Mouse (Mus musculus): ENCODE results near the gene Prkar1b. TPM values are rescaled to one million over a fixed set of nuclear protein-coding genes. Genes with fewer than 3 reads are reported as not detected.

Prkar1b gene
- polyA plus RNA-seq, 1 experiment from 2014 or later: 93.8 TPM

DNA sequence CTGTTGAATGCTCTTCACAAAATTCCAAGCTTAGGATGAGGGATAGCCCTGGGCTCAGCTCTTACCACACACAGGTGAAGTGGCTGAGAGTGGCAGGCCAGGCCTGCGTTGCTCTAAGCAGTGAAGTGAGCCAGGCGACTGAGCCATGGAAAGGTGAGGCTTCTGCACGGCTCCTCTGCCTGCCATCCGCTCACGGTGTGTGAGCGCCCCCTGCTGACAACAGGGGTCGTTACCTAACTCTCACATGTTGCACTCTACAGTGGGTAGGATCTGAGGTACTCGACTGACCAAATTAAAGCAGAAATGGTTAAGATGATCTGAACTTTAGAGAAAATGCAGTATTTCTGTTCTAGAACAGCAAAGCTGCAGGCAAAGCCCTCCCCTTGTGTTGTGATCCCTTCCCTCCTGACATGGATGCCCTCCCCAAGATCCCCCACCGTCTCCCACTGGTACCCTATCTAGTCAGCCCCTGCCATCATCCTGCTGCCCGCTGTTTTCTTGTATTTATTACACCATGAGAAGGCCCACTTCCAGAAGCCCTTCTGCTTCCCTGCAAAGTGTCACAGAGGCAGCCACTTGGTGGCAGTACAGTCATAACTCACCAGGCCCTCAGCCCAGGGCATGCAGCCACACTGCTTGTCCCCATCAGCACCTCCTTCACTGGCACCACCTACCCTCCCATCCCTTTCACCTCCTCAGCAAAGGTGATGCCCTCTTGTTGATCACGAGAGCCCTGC is 29.3 kb upstream of the Prkar1b start:
- H3K36me3 ChIP-seq (ENCODE audit: control insufficient read depth, insufficient read depth, low read length): peaks cover 59% of the 10 kb centered on the region
- no peak overlapping the region for H3K4me2 ChIP-seq (ENCODE audit: low read length)
- ATAC-seq: peak; percentile 76
- no peak overlapping the region for H3K4me3 ChIP-seq (ENCODE audit: low read depth, low read length)
- WGBS: 30% methylated on average over 11 of the region's 11 CpGs
- DNase-seq (ENCODE audit: low spot score): peak; percentile 89
- H3K4me1 ChIP-seq (ENCODE audit: control insufficient read depth, insufficient read depth, low read length): peaks cover 4% of the 10 kb centered on the region; the same call in 1 of the 2 replicates
- no peaks in the 10 kb centered on the region for H3K9me3 ChIP-seq (replicated peaks; ENCODE audit: control insufficient read depth, low read length)
- H3K9ac ChIP-seq (ENCODE audit: low read length): no peak overlapping the region
- H3K27me3 ChIP-seq (replicated peaks; ENCODE audit: control insufficient read depth, insufficient read depth, low read length): no peaks in the 10 kb centered on the region
- H3K27ac ChIP-seq (ENCODE audit: low read depth, low read length): no peak overlapping the region

DNA sequence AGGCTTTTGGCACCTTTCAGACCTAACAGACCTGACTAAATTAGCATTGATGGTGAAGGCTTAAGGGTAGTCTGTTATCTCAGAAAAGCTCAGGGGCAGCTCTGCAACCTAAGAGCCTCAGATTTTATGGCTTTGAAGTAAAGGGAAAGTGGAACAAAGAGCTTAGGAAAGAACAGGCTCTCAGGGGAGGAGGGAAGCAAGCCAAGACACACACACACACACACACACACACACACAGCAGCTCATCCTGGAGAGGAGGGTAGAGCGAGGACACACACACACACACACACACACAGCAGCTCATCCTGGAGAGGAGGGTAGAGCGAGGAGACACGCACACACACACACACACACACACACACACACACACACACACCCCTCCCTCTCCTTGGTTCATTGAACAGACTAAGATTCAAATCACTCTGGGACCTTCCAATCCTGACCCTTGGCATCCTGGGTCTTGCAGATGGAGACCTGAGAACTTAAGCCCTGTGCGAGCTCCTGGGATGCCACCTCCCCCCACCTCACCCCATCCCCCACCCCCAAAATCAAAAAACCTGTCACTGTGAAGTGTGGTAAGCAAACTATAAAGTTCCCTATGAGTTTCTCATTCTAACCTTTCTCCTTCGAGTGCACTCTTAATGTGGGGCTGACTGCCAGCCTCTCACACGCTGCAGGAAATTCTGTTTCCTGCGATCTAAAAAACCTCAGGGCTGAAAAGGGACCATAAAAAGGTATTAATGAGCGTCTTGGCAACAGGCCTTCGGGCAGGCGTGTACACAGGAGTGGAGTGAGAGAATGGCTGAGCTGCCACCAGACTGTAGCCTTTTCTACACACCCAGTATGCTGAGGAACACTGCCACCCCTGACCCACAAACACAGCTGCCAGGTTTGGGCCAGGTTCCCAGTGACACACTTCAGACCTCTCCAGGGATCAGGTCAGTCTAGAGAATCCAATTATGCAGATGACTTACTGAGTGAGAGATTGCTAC is 25.1 kb upstream of the Prkar1b start:
- H3K4me3 ChIP-seq (ENCODE audit: low read depth, low read length): no peak overlapping the region
- WGBS: 42% methylated on average over 9 of the region's 10 CpGs
- peak; percentile 62 for ATAC-seq

DNA sequence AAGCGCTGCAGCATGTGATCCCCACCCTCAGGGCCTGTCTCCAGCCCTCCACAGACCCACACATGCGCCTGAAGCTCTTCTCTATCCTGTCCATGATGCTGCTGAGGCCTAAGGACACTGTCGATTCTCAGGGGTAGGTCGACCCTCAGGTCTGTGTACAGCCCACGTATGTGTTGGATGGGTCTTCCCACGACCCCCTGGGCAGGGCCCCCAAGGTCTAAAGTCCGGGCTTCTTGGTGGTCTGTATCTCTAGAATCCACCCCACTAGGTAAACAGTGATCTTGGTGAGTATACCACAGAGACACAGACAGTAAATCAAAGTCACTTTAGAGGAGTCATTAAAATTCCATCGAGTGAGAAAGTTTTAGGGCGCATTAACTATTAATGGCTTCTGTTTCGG is 24.3 kb upstream of the Prkar1b start:
- 64% methylated on average over 10 of the region's 10 CpGs for WGBS
- DNase-seq (ENCODE audit: low spot score) (no peak), ATAC-seq (no peak)
- no peak overlapping the region for H3K9ac ChIP-seq (ENCODE audit: low read length)
- no peak overlapping the region for H3K27ac ChIP-seq (ENCODE audit: low read depth, low read length)
- H3K9me3 ChIP-seq (replicated peaks; ENCODE audit: control insufficient read depth, low read length): no peaks in the 10 kb centered on the region
- H3K4me3 ChIP-seq (ENCODE audit: low read depth, low read length): no peak overlapping the region
- peaks cover 42% of the 10 kb centered on the region for H3K36me3 ChIP-seq (ENCODE audit: control insufficient read depth, insufficient read depth, low read length)
- no peaks in the 10 kb centered on the region for H3K27me3 ChIP-seq (replicated peaks; ENCODE audit: control insufficient read depth, insufficient read depth, low read length)
- H3K4me2 ChIP-seq (ENCODE audit: low read length): no peak overlapping the region
- H3K4me1 ChIP-seq (ENCODE audit: control insufficient read depth, insufficient read depth, low read length): peaks cover 4% of the 10 kb centered on the region; the same call in 1 of the 2 replicates

More for the DNA sequence above, 25.1 kb upstream of the Prkar1b start:
- Histone ChIP-seq H3K9me3 (replicated peaks; ENCODE audit: control insufficient read depth, low read length) (no peaks in the 10 kb centered on the region), H3K4me2 (ENCODE audit: low read length) (no peak overlapping the region), H3K9ac (ENCODE audit: low read length) (no peak overlapping the region), H3K27me3 (replicated peaks; ENCODE audit: control insufficient read depth, insufficient read depth, low read length) (no peaks in the 10 kb centered on the region), H3K27ac (ENCODE audit: low read depth, low read length) (peak overlapping the region; percentile 39; the same call in 1 of the 2 replicates), H3K4me1 (ENCODE audit: control insufficient read depth, insufficient read depth, low read length) (peaks cover 4% of the 10 kb centered on the region; the same call in 1 of the 2 replicates), H3K36me3 (ENCODE audit: control insufficient read depth, insufficient read depth, low read length) (peaks cover 49% of the 10 kb centered on the region)
- peak; percentile 63 for DNase-seq (ENCODE audit: low spot score)

DNA sequence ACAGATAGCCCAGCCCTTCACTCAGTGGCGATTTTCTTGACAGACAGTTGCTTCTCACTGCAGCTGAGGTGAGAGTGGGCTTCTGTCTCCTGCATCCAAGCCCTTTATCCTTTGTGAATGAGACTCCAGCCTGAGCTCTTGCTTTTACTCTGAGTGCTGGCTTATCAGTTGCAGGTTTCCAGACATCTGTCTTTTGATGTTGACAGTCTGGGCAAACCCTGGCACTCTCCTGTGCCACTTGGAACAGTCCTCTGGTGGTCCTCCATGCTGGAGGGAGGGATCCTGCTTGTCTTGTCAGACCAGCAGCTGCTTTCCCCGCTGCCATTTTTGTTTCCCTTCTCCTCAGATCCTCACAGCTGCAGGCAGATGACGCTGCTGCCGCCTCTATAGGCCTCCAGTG is 22.1 kb upstream of the Prkar1b start:
- Histone ChIP-seq H3K27ac (ENCODE audit: low read depth, low read length) (no peak overlapping the region), H3K27me3 (replicated peaks; ENCODE audit: control insufficient read depth, insufficient read depth, low read length) (no peaks in the 10 kb centered on the region), H3K9me3 (replicated peaks; ENCODE audit: control insufficient read depth, low read length) (no peaks in the 10 kb centered on the region), H3K4me3 (ENCODE audit: low read depth, low read length) (no peak overlapping the region), H3K36me3 (ENCODE audit: control insufficient read depth, insufficient read depth, low read length) (peaks cover 41% of the 10 kb centered on the region), H3K4me2 (ENCODE audit: low read length) (no peak overlapping the region), H3K4me1 (ENCODE audit: control insufficient read depth, insufficient read depth, low read length) (peaks cover 4% of the 10 kb centered on the region; the same call in 1 of the 2 replicates), H3K9ac (ENCODE audit: low read length) (no peak overlapping the region)
- no peak for ATAC-seq
- DNase-seq (ENCODE audit: low spot score): no peak
- 92% methylated on average over 4 of the region's 4 CpGs for WGBS

DNA sequence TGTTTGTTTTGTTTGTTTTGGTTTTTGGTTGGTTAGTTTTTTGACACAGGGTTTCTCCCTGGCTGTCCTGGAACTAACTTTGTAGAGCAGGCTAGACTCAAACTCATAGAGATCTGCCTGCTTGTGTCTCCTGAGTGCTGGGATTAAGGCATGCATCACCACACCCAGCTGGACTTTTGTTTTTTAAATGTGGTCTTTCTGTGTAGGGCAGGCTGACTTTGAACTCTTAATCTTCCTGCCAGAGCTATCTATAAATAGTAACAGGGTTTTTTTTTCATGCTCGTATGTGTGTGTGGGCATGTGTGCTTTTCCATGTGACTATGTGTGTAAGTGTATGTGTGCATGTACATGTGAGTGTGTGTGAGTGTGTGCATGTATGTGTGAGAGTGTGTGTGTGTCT is 17.7 kb upstream of the Prkar1b start:
- no peaks in the 10 kb centered on the region for H3K9me3 ChIP-seq (replicated peaks; ENCODE audit: control insufficient read depth, low read length)
- 74% methylated on average over 1 of the region's 1 CpGs for WGBS
- no peak for ATAC-seq
- H3K27ac ChIP-seq (ENCODE audit: low read depth, low read length): no peak overlapping the region
- no peak overlapping the region for H3K4me2 ChIP-seq (ENCODE audit: low read length)
- H3K9ac ChIP-seq (ENCODE audit: low read length): no peak overlapping the region
- no peaks in the 10 kb centered on the region for H3K4me1 ChIP-seq (ENCODE audit: control insufficient read depth, insufficient read depth, low read length)
- H3K4me3 ChIP-seq (ENCODE audit: low read depth, low read length): no peak overlapping the region
- no peaks in the 10 kb centered on the region for H3K27me3 ChIP-seq (replicated peaks; ENCODE audit: control insufficient read depth, insufficient read depth, low read length)
- peaks cover 77% of the 10 kb centered on the region for H3K36me3 ChIP-seq (ENCODE audit: control insufficient read depth, insufficient read depth, low read length)
- DNase-seq (ENCODE audit: low spot score): no peak

DNA sequence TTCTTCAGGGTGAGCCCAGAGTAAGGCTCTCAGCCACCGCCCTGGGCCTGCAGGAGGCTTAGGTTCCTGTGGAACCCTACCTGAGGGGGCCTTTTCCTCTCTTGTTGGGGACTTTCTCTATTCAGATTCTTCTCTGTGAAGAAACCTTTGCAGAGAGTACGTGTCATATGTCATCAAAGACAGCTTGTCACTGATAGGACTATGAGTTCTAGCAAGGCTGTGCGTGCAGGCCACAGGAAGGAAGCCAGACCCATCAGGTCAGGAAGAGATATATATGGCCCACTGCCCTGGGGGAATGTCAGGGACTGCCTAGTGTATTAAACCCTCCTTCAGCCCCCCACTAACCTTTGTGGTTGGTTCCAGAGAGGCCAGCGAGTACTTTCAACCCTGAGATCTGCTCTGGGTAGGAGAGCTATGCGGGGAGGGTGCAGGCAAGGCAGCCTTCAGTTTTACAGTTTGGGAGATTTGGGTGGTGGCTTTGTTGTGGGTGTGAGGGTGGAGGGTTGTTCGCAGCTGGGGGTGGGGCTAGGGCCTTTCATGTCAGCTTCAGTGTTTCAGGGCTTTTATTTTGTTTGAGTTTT is 17.1 kb upstream of the Prkar1b start:
- H3K9me3 ChIP-seq (replicated peaks; ENCODE audit: control insufficient read depth, low read length): no peaks in the 10 kb centered on the region
- no peak overlapping the region for H3K4me3 ChIP-seq (ENCODE audit: low read depth, low read length)
- DNase-seq (ENCODE audit: low spot score): no peak
- H3K27me3 ChIP-seq (replicated peaks; ENCODE audit: control insufficient read depth, insufficient read depth, low read length): no peaks in the 10 kb centered on the region
- no peak overlapping the region for H3K9ac ChIP-seq (ENCODE audit: low read length)
- peaks cover 79% of the 10 kb centered on the region for H3K36me3 ChIP-seq (ENCODE audit: control insufficient read depth, insufficient read depth, low read length)
- H3K4me2 ChIP-seq (ENCODE audit: low read length): no peak overlapping the region
- no peak overlapping the region for H3K27ac ChIP-seq (ENCODE audit: low read depth, low read length)
- H3K4me1 ChIP-seq (ENCODE audit: control insufficient read depth, insufficient read depth, low read length): no peaks in the 10 kb centered on the region
- 92% methylated on average over 6 of the region's 6 CpGs for WGBS
- no peak for ATAC-seq

DNA sequence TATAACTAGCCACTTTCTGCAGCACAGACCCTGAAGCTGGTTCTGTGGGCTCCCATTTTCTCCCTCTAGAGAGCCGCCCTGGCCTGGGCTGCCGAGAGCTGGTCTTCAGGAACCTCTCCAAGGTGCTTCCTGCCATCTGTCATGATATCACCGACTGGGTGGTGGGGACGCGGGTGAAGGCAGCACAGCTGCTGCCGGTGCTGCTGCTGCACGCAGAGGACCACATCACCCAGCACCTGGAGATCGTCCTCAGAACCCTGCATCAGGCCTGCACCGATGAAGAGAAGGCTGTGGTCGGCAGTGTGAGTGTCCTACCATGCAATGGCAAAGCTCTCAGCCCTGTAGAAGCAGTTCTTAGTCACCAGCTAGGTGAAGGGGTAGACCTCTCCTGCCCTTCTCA is 11.8 kb upstream of the Prkar1b start:
- ATAC-seq (no peak), DNase-seq (ENCODE audit: low spot score) (no peak)
- peaks cover 61% of the 10 kb centered on the region for H3K36me3 ChIP-seq (ENCODE audit: control insufficient read depth, insufficient read depth, low read length)
- no peaks in the 10 kb centered on the region for H3K27me3 ChIP-seq (replicated peaks; ENCODE audit: control insufficient read depth, insufficient read depth, low read length)
- H3K9me3 ChIP-seq (replicated peaks; ENCODE audit: control insufficient read depth, low read length): no peaks in the 10 kb centered on the region
- H3K9ac ChIP-seq (ENCODE audit: low read length): no peak overlapping the region
- 95% methylated on average over 10 of the region's 10 CpGs for WGBS
- no peak overlapping the region for H3K4me3 ChIP-seq (ENCODE audit: low read depth, low read length)
- H3K4me1 ChIP-seq (ENCODE audit: control insufficient read depth, insufficient read depth, low read length): no peaks in the 10 kb centered on the region
- H3K27ac ChIP-seq (ENCODE audit: low read depth, low read length): no peak overlapping the region
- no peak overlapping the region for H3K4me2 ChIP-seq (ENCODE audit: low read length)

DNA sequence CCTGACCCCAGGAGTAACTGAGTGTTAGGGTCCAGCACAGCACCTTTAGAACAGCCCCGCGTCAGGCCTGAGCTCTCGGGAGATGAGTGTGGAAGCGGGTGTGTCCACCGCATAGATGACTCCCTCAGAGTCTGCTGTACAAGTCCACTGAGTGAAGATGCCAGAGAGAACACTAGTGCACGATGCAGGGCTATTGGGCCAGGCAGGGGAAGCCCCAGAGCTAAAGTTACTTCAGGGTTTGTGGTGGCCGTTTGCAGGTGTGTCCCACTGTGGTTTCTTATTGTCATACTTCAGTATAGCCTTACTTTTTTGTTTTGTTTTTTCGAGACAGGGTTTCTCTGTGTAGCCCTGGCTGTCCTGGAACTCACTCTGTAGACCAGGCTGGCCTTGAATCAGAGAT is 11.1 kb upstream of the Prkar1b start:
- no peak overlapping the region for H3K9ac ChIP-seq (ENCODE audit: low read length)
- H3K36me3 ChIP-seq (ENCODE audit: control insufficient read depth, insufficient read depth, low read length): peaks cover 60% of the 10 kb centered on the region
- no peak for ATAC-seq

More for the DNA sequence above, 11.1 kb upstream of the Prkar1b start:
- no peak for DNase-seq (ENCODE audit: low spot score)
- 93% methylated on average over 8 of the region's 8 CpGs for WGBS
- no peak overlapping the region for H3K4me3 ChIP-seq (ENCODE audit: low read depth, low read length)
- no peaks in the 10 kb centered on the region for H3K9me3 ChIP-seq (replicated peaks; ENCODE audit: control insufficient read depth, low read length)
- H3K27ac ChIP-seq (ENCODE audit: low read depth, low read length): no peak overlapping the region
- no peak overlapping the region for H3K4me2 ChIP-seq (ENCODE audit: low read length)
- no peaks in the 10 kb centered on the region for H3K27me3 ChIP-seq (replicated peaks; ENCODE audit: control insufficient read depth, insufficient read depth, low read length)
- no peaks in the 10 kb centered on the region for H3K4me1 ChIP-seq (ENCODE audit: control insufficient read depth, insufficient read depth, low read length)
